Mouse (Mus musculus) forebrain, embryonic 16.5 days (tissue): Measurements from ENCODE around the gene Fdxr. TPM values are rescaled to one million over a fixed set of nuclear protein-coding genes. Genes with fewer than 3 reads are reported as not detected.

Experiments
- ATAC-seq: fragments of 200-750 bp; cut with Nextera tagmentation; 2 replicates; pipeline ENCODE4 v1.8.0; 2017; ENCODE audit warnings: mild to moderate bottlenecking, moderate library complexity
- H3K27ac ChIP-seq: fragments of 300-500 bp; sonication (generic); 2 replicates; pipeline ENCODE4 v1.5.1; 2014; ENCODE audit warnings: low read length, control low read depth
- H3K27me3 ChIP-seq: fragments of 300-500 bp; sonication (generic); replicated peaks from 2 replicates; pipeline ENCODE4 v1.6.1; 2014; ENCODE audit warnings: low read length; ENCODE audit not compliant: control insufficient read depth, insufficient read depth
- H3K36me3 ChIP-seq: fragments of 300-500 bp; sonication (generic); 2 replicates; pipeline ENCODE4 v1.6.1; 2014; ENCODE audit not compliant: control insufficient read depth, insufficient read depth
- H3K4me1 ChIP-seq: fragments of 300-500 bp; sonication (generic); replicated peaks from 2 replicates; pipeline ENCODE4 v1.6.1; 2014; ENCODE audit warnings: low read length; ENCODE audit not compliant: control insufficient read depth, insufficient read depth
- H3K4me2 ChIP-seq: fragments of 300-500 bp; sonication (generic); 2 replicates; pipeline ENCODE4 v1.6.1; 2014; ENCODE audit warnings: mild to moderate bottlenecking, low read length, control low read depth
- H3K4me3 ChIP-seq: fragments of 300-500 bp; sonication (generic); replicated peaks from 2 replicates; pipeline ENCODE4 v1.5.1; 2014; ENCODE audit warnings: mild to moderate bottlenecking, low read length, control low read depth
- H3K9ac ChIP-seq: fragments of 300-500 bp; sonication (generic); replicated peaks from 2 replicates; pipeline ENCODE4 v1.6.1; 2014; ENCODE audit warnings: low read depth, low read length, control low read depth
- H3K9me3 ChIP-seq: fragments of 300-500 bp; sonication (generic); 2 replicates; pipeline ENCODE4 v1.6.1; 2016; ENCODE audit warnings: low read length; ENCODE audit not compliant: control insufficient read depth
- WGBS: fragments of 180-500 bp; shearing (Covaris S2); extraction: QIAGEN DNeasy Blood & Tissue Kit; methylation state at CpG from one replicate; pipeline ENCODE4 v1.1.7; 2014; 5-methylcytosine and 5-hydroxymethylcytosine counted together
- polyA plus RNA-seq: library from polyadenylated mRNA; unstranded; fragments of >200 nt; fragmentation: Nextera tagmentation; extraction: Ambion mirVana; gene quantifications from 2 replicates; pipeline ENCODE4 v1.2.1, GENCODE M21; 2015

Gene Fdxr
- polyA plus RNA-seq, 1 experiment from 2014 or later, result 26.9 TPM

DNA sequence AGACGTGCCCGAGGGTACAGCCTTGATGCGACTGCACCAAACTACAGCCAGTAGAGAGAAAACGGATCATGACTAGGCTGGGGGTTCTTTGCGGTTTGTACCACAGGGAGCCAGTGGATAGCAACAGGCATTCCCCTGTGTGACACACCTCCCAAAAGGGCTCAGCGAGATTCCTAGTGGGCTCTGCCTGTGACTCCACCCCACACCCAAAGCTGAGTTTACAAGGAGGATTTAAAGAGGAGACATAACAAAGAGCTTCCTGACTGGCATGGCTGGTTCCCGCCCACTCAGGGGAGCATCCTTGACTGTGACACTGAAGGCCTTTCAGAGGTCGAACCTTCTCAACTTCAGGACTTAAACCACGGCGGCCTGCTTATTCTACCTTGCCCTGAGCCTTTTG, 14.7 kb upstream of the Fdxr start:
- Histone ChIP-seq H3K4me3 (no peak overlapping the region), H3K27ac (no peak overlapping the region), H3K36me3 (no peaks in the 10 kb centered on the region), H3K9ac (no peak overlapping the region), H3K27me3 (no peaks in the 10 kb centered on the region), H3K9me3 (no peaks in the 10 kb centered on the region), H3K4me1 (peaks cover 7% of the 10 kb centered on the region), H3K4me2 (no peak overlapping the region)
- ATAC-seq, result no peak
- WGBS, result 81% methylated on average over 10 of the region's 10 CpGs

DNA sequence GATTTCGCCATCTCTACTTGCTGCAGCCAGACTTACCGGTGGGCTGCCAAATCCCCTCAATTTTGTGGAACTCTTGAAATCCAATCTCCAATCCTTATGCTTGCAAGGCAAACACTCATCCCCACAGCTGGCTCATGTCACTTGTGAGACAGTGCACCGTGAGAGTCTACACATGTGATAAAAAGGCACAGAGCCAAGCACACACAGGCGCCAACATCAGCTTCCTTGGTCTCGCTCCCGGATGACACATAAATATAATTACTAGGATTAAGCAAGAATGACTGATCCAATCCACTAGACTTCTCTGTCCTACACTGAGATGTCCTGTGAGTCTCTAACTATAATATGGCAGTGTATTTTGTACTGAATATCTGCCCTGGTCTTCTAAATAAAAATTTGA, 14.1 kb upstream of the Fdxr start:
- no peak overlapping the region for H3K27ac ChIP-seq
- no peak overlapping the region for H3K9ac ChIP-seq
- ATAC-seq, result no peak; the same call in 1 of the 2 replicates
- no peak overlapping the region for H3K4me2 ChIP-seq
- no peaks in the 10 kb centered on the region for H3K27me3 ChIP-seq
- H3K4me1 ChIP-seq, result peaks cover 13% of the 10 kb centered on the region
- no peaks in the 10 kb centered on the region for H3K9me3 ChIP-seq
- WGBS, result 70% methylated on average over 6 of the region's 6 CpGs
- no peak overlapping the region for H3K4me3 ChIP-seq
- H3K36me3 ChIP-seq, result no peaks in the 10 kb centered on the region

DNA sequence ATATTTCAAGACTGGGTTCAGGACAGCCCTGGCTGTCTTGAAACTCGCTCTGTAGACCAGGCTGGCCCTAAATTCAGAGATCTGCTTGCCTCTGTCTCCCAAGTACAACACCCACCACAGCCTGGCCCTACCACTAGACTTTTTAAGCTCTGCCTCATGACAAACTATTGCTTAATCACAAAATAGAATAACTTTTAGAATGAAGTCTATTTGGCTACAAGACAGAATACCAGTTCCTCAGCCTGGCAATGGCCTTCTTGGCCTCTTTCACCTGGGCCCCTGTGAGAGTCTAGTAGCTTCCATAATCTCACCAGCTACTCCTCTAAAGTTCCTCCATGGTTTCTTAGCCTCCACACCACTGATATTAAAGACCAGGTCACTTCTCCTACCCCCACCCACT, 13.5 kb upstream of the Fdxr start:
- Histone ChIP-seq H3K9ac (no peak overlapping the region), H3K4me2 (no peak overlapping the region), H3K4me3 (no peak overlapping the region), H3K36me3 (no peaks in the 10 kb centered on the region), H3K27ac (no peak overlapping the region), H3K27me3 (no peaks in the 10 kb centered on the region), H3K4me1 (peaks cover 15% of the 10 kb centered on the region), H3K9me3 (no peaks in the 10 kb centered on the region)
- ATAC-seq, result no peak
- WGBS, result 89% methylated on average over 1 of the region's 1 CpGs

DNA sequence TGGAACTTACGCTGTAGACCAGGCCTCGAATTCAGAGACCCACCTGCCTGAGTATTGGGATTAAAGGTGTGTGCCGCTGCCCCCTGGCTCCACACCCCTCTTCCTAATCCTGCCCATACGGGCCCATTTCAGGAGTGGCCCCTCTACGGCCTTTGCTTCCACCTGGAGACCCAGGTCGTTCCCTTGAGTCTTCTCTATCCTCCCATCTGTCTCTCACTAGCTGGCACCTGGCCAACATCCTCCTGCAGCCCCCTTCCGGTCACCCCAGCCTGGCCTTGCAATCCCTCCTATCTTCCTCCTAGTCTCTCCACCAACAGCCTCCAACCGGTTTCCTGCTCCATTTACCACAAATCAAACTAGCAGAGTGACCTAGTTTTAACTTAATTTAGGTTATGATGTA, 13.0 kb upstream of the Fdxr start:
- H3K27me3 ChIP-seq, result no peaks in the 10 kb centered on the region
- 82% methylated on average over 8 of the region's 8 CpGs for WGBS
- no peak overlapping the region for H3K4me2 ChIP-seq
- no peaks in the 10 kb centered on the region for H3K9me3 ChIP-seq
- H3K36me3 ChIP-seq, result no peaks in the 10 kb centered on the region
- H3K4me1 ChIP-seq, result peaks cover 15% of the 10 kb centered on the region
- ATAC-seq, result no peak
- H3K9ac ChIP-seq, result no peak overlapping the region
- H3K4me3 ChIP-seq, result no peak overlapping the region
- H3K27ac ChIP-seq, result no peak overlapping the region

DNA sequence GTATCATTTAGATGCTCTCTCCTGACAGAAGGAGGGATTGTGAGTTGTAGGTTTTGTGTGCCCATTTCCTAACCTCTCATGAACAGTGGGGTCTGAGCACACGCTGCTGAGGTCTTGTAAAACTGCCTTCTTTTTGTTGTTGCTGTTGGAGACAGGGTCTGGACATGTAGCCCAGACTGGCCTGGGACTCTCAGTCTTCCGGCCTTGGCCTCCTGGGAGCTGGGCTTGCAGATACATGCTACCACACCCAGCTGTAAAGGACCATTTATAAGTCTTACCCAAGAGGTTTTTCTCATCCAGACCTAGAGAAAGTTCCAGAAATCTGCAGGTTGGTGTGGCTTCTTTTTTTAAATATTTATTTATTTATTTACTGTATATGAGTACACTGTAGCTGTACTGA, 11.5 kb upstream of the Fdxr start:
- Histone ChIP-seq H3K27me3 (no peaks in the 10 kb centered on the region), H3K27ac (no peak overlapping the region), H3K9ac (no peak overlapping the region), H3K4me3 (no peak overlapping the region), H3K36me3 (no peaks in the 10 kb centered on the region), H3K9me3 (no peaks in the 10 kb centered on the region), H3K4me2 (no peak overlapping the region), H3K4me1 (peaks cover 15% of the 10 kb centered on the region)
- 77% methylated on average over 2 of the region's 2 CpGs for WGBS
- no peak for ATAC-seq

DNA sequence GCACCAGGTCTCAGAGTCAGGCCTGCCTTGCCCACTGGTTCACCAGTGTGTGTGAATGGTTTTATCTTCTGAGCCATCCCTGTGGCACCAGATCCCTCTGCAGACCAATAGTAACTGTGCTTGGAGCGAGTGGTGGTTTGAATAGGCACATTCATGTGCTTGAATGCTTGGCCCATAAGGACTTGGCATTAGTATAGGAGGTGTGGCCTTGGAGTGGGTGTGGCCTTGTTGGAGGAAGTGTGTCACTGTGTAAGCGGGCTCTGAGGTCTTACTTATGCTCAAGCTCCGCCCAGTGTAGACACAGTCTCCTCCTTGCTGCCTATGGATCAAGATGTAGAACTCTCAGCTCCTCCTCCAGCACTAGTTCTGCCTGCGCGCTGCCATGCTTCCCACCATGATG, 10.5 kb upstream of the Fdxr start:
- Histone ChIP-seq H3K4me1 (peaks cover 15% of the 10 kb centered on the region), H3K4me2 (no peak overlapping the region), H3K9me3 (no peaks in the 10 kb centered on the region), H3K9ac (no peak overlapping the region), H3K36me3 (no peaks in the 10 kb centered on the region), H3K27ac (no peak overlapping the region), H3K27me3 (no peaks in the 10 kb centered on the region), H3K4me3 (no peak overlapping the region)
- no peak for ATAC-seq
- 77% methylated on average over 5 of the region's 5 CpGs for whole genome bisulfite sequencing

DNA sequence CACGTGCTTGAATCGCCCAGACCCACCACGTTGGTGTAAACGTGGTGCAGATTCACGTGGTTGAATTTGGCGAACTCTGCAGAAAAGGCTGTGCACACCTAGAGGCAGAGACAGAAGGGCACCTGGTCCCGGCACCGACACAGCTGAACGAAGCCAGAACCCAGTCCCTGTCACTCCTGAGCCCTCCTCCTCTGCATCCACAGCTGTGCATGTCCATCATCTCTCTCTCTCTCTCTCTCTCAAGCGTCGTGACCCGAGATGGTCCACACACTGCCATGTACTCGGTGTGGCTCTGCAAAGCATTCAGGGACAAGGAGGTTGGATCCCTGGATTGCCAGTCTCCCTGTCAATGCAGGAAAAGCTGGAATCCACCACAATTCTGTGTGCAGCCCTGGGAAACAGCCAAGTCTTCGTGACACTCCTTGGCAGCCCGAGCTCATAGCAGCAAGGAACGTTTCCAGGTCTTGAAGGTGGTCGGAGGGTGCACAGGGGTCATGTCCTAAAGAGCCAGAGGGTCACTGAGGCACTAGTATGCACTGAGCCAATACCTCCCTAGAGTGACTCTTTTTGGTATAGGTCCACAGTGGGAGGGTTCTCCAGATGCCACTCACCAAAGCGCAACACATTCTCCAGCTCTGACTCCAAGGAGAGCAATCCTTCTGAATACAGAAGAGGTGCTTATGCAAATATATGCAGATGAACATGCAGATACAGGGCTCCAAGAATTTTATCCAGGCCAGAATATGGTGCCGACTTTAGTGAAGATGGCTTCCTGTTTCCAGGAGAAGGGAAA, 9.5 kb upstream of the Fdxr start:
- H3K27ac ChIP-seq, result peak overlapping the region; percentile 39
- ATAC-seq, result peak; percentile 49; the same call in 1 of the 2 replicates
- H3K9ac ChIP-seq, result no peak overlapping the region

DNA sequence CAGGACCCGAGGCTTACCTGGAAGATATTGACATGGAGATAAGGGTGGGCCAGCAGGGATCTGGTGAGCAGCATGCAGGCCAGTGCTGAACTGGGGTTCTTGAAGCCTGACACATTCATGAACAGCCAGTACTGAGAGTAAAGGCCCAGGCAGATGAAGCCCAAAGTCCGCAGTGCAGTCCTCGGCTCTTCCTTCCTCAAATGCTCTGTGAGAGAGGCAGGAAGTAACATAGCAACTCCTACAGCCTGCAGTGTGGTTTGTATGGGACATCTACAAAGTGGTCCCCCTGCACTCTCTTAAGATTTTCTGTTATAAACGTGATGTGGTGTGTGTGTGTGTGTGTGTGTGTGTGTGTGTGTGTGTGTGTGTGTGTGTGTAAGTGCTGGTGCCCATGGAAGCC, 8.4 kb upstream of the Fdxr start:
- Histone ChIP-seq H3K9ac (no peak overlapping the region), H3K27ac (no peak overlapping the region), H3K4me3 (no peak overlapping the region), H3K9me3 (no peaks in the 10 kb centered on the region), H3K4me2 (no peak overlapping the region), H3K27me3 (no peaks in the 10 kb centered on the region), H3K36me3 (no peaks in the 10 kb centered on the region), H3K4me1 (peaks cover 15% of the 10 kb centered on the region)
- ATAC-seq, result no peak
- WGBS, result 75% methylated on average over 4 of the region's 4 CpGs

More for the DNA sequence above, 9.5 kb upstream of the Fdxr start:
- Histone ChIP-seq H3K4me1 (peaks cover 15% of the 10 kb centered on the region), H3K4me2 (peak overlapping the region; percentile 10; the same call in 1 of the 2 replicates), H3K9me3 (no peaks in the 10 kb centered on the region), H3K4me3 (no peak overlapping the region), H3K27me3 (no peaks in the 10 kb centered on the region), H3K36me3 (no peaks in the 10 kb centered on the region)
- 64% methylated on average over 19 of the region's 19 CpGs for WGBS

DNA sequence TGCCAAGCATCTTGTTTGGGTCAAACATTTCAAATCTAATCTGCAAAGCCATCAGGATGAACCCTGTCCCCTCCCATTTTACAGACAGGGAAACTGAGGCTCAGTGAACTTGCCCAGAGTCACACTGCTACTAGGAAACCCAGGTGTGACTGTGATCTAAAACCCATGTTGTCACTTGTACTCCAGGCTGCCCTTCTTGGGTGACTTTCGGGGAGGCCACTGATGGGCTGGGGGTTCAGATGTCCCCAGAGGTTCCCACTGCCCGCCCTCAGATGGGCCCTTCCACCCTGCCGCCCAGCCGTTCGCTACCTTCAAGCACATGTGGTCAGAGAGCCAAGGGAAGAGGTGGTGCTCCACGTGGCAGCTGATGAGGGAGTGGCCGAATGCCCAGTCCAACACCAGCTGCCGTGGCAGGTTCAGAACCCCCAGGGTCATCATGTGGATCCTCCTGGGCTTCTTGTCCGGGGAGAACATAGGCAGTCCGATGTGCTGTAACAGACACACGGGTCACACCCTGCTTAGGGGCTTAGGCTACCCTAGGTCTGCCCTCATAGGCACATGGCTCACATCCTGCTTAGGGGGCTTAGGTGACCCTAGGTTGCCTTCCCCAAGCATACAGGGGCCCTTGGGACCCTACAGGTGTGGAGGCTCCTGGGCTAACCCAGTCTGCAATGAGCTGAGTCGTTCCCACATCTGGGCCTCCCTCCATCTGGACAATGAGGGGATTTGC, 7.2 kb upstream of the Fdxr start:
- Histone ChIP-seq H3K9me3 (no peaks in the 10 kb centered on the region), H3K4me1 (peaks cover 15% of the 10 kb centered on the region), H3K9ac (no peak overlapping the region), H3K4me3 (no peak overlapping the region), H3K27ac (no peak overlapping the region), H3K36me3 (no peaks in the 10 kb centered on the region), H3K27me3 (no peaks in the 10 kb centered on the region), H3K4me2 (no peak overlapping the region)
- 86% methylated on average over 12 of the region's 12 CpGs for WGBS
- ATAC-seq, result no peak
